Mouse (Mus musculus) Patski (cell line): Measurements from ENCODE around the gene Ankrd36. TPM values are rescaled to one million over a fixed set of nuclear protein-coding genes. Genes with fewer than 3 reads are reported as not detected.

Source experiments
- ATAC-seq: fragments of 100-300 bp; one replicate; pipeline ENCODE4 v1.8.0; 2021
- CTCF ChIA-PET: fragments of 350-600 bp; sonication (Branson Sonifier 250); formaldehyde crosslinking; loops from one replicate; lab custom pipeline; 2022; ENCODE audit warnings: inconsistent platforms; lab: Charles Lee
- POLR2A ChIA-PET: fragments of 350-600 bp; sonication (Branson Sonifier 250); formaldehyde crosslinking; loops from one replicate; lab custom pipeline; 2022; ENCODE audit warnings: antibody characterized with exemption, inconsistent platforms; lab: Charles Lee
- DNase-seq: peaks from one replicate; pipeline ENCODE4 v3.0.0-alpha.2; 2011; ENCODE audit warnings: low read depth, low spot score
- H3K27me3 ChIP-seq: fragments of 371-371 bp; one replicate; pipeline ENCODE4 v1.5.1; 2021
- CTCF ChIP-seq: fragments of 100-300 bp; IDR thresholded peaks from one replicate; pipeline ENCODE4 v1.5.1; 2021
- in situ Hi-C: fragments of 300-500 bp; cut with MboI; formaldehyde crosslinking; loops from 3 replicates; pipeline ENCODE4 v1.11.1; 2018; ENCODE audit warnings: low pct_unique_long_range_greater_than_20kb, mixed read lengths
- polyA plus RNA-seq: library from polyadenylated mRNA; unstranded; gene quantifications from one replicate; pipeline ENCODE4 v1.2.3, GENCODE M21; 2021

The Ankrd36 gene
- polyA plus RNA-seq, 1 experiment from 2014 or later: not detected

DNA sequence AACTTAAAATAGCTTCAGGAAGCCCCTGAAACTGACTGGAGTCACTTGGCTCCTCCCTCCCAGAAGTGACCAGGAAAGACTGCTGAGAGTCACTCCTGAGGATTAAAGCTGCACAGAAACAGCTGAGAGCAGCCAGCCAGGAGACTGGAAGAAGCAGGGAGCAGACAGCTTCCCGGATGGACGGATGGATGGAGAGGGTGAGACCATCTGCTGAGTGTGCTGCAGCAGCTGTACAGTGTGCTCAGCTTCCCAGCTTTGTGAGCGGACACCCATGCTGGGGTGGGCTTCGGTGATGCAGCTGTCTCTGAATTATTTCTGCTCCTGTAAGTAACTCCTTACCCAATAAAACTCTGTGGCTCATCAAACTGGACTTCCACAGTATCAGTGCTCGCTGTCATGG lies 162.9 kb downstream of the Ankrd36 start:
- no peak for TF ChIP-seq CTCF
- no peaks in the 10 kb centered on the region for H3K27me3 ChIP-seq
- in situ Hi-C loops: no loop called here
- no peak for DNase-seq
- no peak for ATAC-seq
- POLR2A ChIA-PET: interaction anchor here (1.2 kb wide), 1 partner anchor 9 kb away, joined by 4 read pairs; no protein-coding TSS in a partner anchor
- CTCF ChIA-PET: interaction anchor here (0.7 to 1.4 kb wide), 3 partner anchors 9 to 27 kb away, joined by 3 to 4 read pairs (median 4); no protein-coding TSS in a partner anchor

DNA sequence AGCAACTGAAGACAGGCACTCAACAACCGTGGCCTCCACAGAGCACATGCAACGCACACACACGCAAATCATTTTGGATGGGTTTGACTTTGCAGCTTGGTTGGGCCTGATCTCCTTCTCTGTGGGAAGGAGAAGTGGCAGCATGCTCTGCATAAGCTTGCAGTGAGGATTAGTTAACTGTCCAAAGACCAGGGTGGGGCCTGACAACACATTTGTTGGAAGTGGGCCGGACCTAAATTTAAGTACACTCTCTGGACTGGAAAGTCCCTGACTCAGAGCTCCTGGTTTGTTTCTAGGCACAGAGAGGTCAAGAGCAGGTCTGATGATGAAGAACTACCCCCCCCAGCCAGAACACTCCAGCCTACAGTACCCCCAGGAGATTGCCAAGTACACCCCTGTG lies 164.8 kb downstream of the Ankrd36 start:
- ChIA-PET POLR2A (interaction anchor here (0.6 kb wide), 1 partner anchor 189 kb away, joined by 6 read pairs; no protein-coding TSS in a partner anchor), CTCF (interaction anchor here (1.7 kb wide), 1 partner anchor 17 kb away, joined by 4 read pairs; no protein-coding TSS in a partner anchor)
- in situ Hi-C loops: no loop called here
- ATAC-seq: no peak
- TF ChIP-seq CTCF: no peak
- no peak for DNase-seq
- no peaks in the 10 kb centered on the region for H3K27me3 ChIP-seq

DNA sequence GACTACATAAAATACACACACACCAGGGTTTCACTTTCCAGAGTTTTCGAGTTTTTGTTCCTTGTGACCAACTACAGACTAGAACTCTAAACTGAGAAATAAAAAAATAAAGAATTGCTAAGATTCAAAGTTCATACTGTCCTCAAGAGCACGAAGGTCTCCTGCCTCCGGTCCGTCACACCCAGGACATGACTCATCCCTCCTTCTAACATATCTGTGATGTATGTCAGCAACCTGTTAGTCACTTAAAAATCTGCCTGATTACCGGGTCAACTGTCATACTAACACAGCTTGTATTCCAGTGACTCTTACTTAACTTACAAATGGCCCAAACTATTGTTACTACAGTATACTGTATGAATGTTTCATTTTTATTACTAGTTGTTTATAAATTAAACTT lies 167.7 kb downstream of the Ankrd36 start:
- ATAC-seq: no peak
- in situ Hi-C loops: no loop called here
- ChIA-PET POLR2A (interaction anchor here (0.7 kb wide), 1 partner anchor 25 kb away, joined by 3 read pairs; the partner anchor contains the start of gene Urgcp), CTCF (no interaction called here)
- no peaks in the 10 kb centered on the region for H3K27me3 ChIP-seq
- DNase-seq: no peak
- no peak for TF ChIP-seq CTCF

Other genes with a start within 250 kb of the Ankrd36 start
- gene Znrf3, start 124.8 kb upstream of the Ankrd36 start, polyA plus RNA-seq: 10.7 TPM
- 115 TPM for gene Xbp1, start 49.0 kb upstream of the Ankrd36 start, polyA plus RNA-seq
- 17.8 TPM for gene Ccdc117, start 27.5 kb upstream of the Ankrd36 start, polyA plus RNA-seq
- 98.7 TPM for gene Mrps24, start 146.0 kb downstream of the Ankrd36 start, polyA plus RNA-seq
- gene Urgcp, start 192.7 kb downstream of the Ankrd36 start, polyA plus RNA-seq: 25.5 TPM
- gene Dbnl, start 218.8 kb downstream of the Ankrd36 start, polyA plus RNA-seq: 120 TPM
- gene Pgam2, start 234.0 kb downstream of the Ankrd36 start, polyA plus RNA-seq: 7.7 TPM